Mouse (Mus musculus) heart, embryonic 13.5 days (tissue): ENCODE data around the gene Sf3a1. TPM values are rescaled to one million over a fixed set of nuclear protein-coding genes. Genes with fewer than 3 reads are reported as not detected.

Source experiments
- microRNA-seq: library from miRNA; unstranded; fragments of <30 nt; microRNA quantifications from one replicate; pipeline ENCODE4, GENCODE M21; 2016
- polyA plus RNA-seq: library from polyadenylated mRNA; unstranded; fragments of >200 nt; fragmentation: Nextera tagmentation; extraction: Ambion mirVana; gene quantifications from 2 replicates; pipeline ENCODE4 v1.2.1, GENCODE M21; 2015

The Sf3a1 gene
- polyA plus RNA-seq, 1 experiment from 2014 or later: 33.3 TPM

Small RNAs within 50 kb of the gene (microRNA-seq; reads per million reads assigned to microRNA genes)
- gene Mir3060: 3.5 reads per million, percentile 14 among the genes with 10 or more reads in this experiment

Other genes with a start within 250 kb of the Sf3a1 start
- gene Slc35e4, start 245.7 kb upstream of the Sf3a1 start, polyA plus RNA-seq: 4.7 and 4.9 TPM in 2 replicates
- gene Tcn2, start 228.2 kb upstream of the Sf3a1 start, polyA plus RNA-seq: 67.8 and 69.2 TPM in 2 replicates
- 46.6 and 52.2 TPM in 2 replicates for gene Pes1, start 196.4 kb upstream of the Sf3a1 start, polyA plus RNA-seq
- 0.20 TPM in 1 of 2 replicates, not detected in the other for gene 4930556J24Rik, start 183.6 kb upstream of the Sf3a1 start, polyA plus RNA-seq
- gene Gal3st1, start 176.7 kb upstream of the Sf3a1 start, polyA plus RNA-seq: 0.17 and 0.52 TPM in 2 replicates
- 0.05 TPM in 1 of 2 replicates, not detected in the other for gene Sec14l4, start 128.9 kb upstream of the Sf3a1 start, polyA plus RNA-seq
- not detected in 2 replicates for gene Sec14l3, start 95.5 kb upstream of the Sf3a1 start, polyA plus RNA-seq
- 20.8 and 28.3 TPM in 2 replicates for gene Mtfp1, start 64.9 kb upstream of the Sf3a1 start, polyA plus RNA-seq
- gene Sec14l2, start 36.9 kb upstream of the Sf3a1 start, polyA plus RNA-seq: 0.48 and 1.0 TPM in 2 replicates
- 17.2 and 18.1 TPM in 2 replicates for gene Rnf215, start 25.1 kb upstream of the Sf3a1 start, polyA plus RNA-seq
- 3.5 and 5.1 TPM in 2 replicates for gene Ccdc157, start 57 bp upstream of the Sf3a1 start, polyA plus RNA-seq
- gene Tbc1d10a, start 26.4 kb downstream of the Sf3a1 start, polyA plus RNA-seq: 13.6 and 14.0 TPM in 2 replicates
- gene Castor1, start 57.9 kb downstream of the Sf3a1 start, polyA plus RNA-seq: 3.5 and 4.6 TPM in 2 replicates
- gene Osm, start 76.1 kb downstream of the Sf3a1 start, polyA plus RNA-seq: 0.08 TPM in 1 of 2 replicates, not detected in the other
- gene Lif, start 97.2 kb downstream of the Sf3a1 start, polyA plus RNA-seq: 0.10 and 0.56 TPM in 2 replicates